Mouse (Mus musculus): ENCODE data around the gene Sox4. TPM values are rescaled to one million over a fixed set of nuclear protein-coding genes. Genes with fewer than 3 reads are reported as not detected.

The Sox4 gene
- polyA plus RNA-seq, 1 experiment from 2014 or later: 284 TPM

DNA sequence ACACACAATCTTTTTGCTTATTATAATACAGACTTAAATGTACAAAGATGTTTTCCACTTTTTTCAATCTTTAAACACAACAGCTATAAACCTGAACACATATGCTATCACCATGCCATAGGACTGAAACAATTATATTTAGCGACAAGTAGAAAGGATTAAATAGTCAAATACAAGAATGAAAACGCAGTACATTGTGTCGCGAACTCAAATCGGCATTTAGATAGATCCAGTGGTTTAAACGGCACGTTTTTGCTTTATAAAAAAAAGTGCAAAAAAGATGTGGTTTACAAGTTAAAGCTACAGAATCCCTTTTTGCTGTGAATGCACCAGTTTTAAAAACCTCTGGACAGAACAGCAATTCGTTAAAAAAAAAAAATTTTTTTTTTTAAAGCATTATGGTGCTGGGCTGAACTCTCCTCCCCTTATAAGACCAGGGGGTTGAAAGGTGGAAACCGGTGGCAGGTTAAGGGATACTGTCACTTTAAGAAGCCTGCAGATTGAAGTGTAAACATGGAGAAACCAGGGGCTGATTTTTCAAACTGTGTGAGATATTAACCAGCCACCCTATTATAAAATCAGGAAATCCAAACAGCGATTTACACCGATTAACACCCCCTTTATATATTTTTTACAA lies 4.1 kb downstream of the Sox4 start:
- WGBS: 1% methylated on average over 11 of the region's 11 CpGs
- H3K27ac ChIP-seq (ENCODE audit: low read depth, low read length): peak overlapping the region; percentile 90
- peak overlapping the region; percentile 77 for H3K9ac ChIP-seq (ENCODE audit: low read length)
- H3K4me3 ChIP-seq (ENCODE audit: low read depth, low read length): peak overlapping the region; percentile 100
- H3K9me3 ChIP-seq (replicated peaks; ENCODE audit: control insufficient read depth, low read length): no peaks in the 10 kb centered on the region
- ATAC-seq (no peak), DNase-seq (ENCODE audit: low spot score) (peak; percentile 67)
- no peaks in the 10 kb centered on the region for H3K27me3 ChIP-seq (replicated peaks; ENCODE audit: control insufficient read depth, insufficient read depth, low read length)
- H3K4me1 ChIP-seq (ENCODE audit: control insufficient read depth, insufficient read depth, low read length): peaks cover 13% of the 10 kb centered on the region
- H3K36me3 ChIP-seq (ENCODE audit: control insufficient read depth, insufficient read depth, low read length): peaks cover 23% of the 10 kb centered on the region
- H3K4me2 ChIP-seq (ENCODE audit: low read length): peak overlapping the region; percentile 86

DNA sequence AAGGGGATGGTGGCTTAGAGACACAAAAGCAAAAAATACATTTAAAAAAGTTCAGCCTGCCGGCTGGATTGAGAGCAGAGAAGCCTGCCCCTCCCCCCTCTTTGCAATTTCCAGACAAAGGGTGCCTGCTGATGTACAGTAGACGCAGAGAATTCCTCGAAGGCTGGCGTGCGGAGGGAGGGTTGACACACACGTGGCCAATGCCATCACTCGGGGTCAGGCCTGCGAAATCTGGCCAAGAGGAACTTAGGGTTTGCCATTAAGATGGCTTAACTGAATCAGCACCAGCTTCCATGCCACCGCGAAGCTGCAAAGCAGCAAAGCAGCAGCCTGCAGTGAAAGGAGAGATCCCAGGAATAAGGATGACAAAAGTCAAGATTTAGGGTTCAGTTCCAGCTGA lies 5.0 kb downstream of the Sox4 start:
- Histone ChIP-seq H3K9ac (ENCODE audit: low read length) (peak overlapping the region; percentile 77), H3K4me2 (ENCODE audit: low read length) (peak overlapping the region; percentile 86), H3K9me3 (replicated peaks; ENCODE audit: control insufficient read depth, low read length) (no peaks in the 10 kb centered on the region), H3K27ac (ENCODE audit: low read depth, low read length) (peak overlapping the region; percentile 90), H3K36me3 (ENCODE audit: control insufficient read depth, insufficient read depth, low read length) (peaks cover 23% of the 10 kb centered on the region), H3K27me3 (replicated peaks; ENCODE audit: control insufficient read depth, insufficient read depth, low read length) (no peaks in the 10 kb centered on the region), H3K4me1 (ENCODE audit: control insufficient read depth, insufficient read depth, low read length) (peaks cover 9% of the 10 kb centered on the region), H3K4me3 (ENCODE audit: low read depth, low read length) (peak overlapping the region; percentile 100)
- 1% methylated on average over 10 of the region's 10 CpGs for WGBS
- DNase-seq (ENCODE audit: low spot score) (peak; percentile 84), ATAC-seq (peak; percentile 19; the same call in 1 of the 2 replicates)

DNA sequence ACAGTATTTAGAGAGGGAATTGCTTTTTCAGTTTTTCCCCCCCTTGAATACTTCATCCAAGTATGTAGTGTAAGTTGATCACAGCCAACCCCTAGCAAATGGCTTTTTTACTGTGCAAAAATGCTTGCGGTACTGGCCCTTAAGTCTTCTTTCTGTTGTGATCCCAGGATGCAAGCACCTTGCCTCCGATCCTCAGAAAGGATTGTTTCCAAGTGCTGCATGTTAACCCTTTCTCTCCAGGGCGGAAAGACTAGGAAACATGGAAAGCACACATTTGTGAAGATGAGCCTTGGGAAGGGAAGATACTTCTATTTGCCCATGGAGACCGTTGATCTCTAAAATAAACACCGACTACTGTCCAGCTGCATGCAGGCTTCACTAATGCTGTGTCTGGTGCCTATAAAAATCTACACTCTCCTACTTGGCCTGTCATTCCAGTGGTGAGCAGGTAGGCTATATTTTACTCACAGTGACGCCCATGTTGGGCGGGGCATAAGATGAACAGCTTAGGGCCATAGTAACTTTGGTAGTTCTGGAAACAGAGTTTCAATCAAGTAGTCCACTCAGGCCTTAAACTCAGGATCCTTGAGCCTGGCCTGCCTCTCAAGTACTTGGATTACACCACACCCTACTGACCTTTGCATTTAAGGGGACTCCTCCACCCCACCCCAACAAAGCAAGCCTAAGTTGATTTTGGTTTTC lies 5.6 kb downstream of the Sox4 start:
- peak overlapping the region; percentile 90 for H3K27ac ChIP-seq (ENCODE audit: low read depth, low read length)
- H3K4me3 ChIP-seq (ENCODE audit: low read depth, low read length): peak overlapping the region; percentile 100
- peaks cover 9% of the 10 kb centered on the region for H3K4me1 ChIP-seq (ENCODE audit: control insufficient read depth, insufficient read depth, low read length)
- peak overlapping the region; percentile 86 for H3K4me2 ChIP-seq (ENCODE audit: low read length)
- peak; percentile 17 for ATAC-seq
- no peaks in the 10 kb centered on the region for H3K9me3 ChIP-seq (replicated peaks; ENCODE audit: control insufficient read depth, low read length)
- peak overlapping the region; percentile 77 for H3K9ac ChIP-seq (ENCODE audit: low read length)
- peaks cover 23% of the 10 kb centered on the region for H3K36me3 ChIP-seq (ENCODE audit: control insufficient read depth, insufficient read depth, low read length)
- DNase-seq (ENCODE audit: low spot score): peak; percentile 66
- 17% methylated on average over 7 of the region's 7 CpGs for WGBS
- H3K27me3 ChIP-seq (replicated peaks; ENCODE audit: control insufficient read depth, insufficient read depth, low read length): no peaks in the 10 kb centered on the region

DNA sequence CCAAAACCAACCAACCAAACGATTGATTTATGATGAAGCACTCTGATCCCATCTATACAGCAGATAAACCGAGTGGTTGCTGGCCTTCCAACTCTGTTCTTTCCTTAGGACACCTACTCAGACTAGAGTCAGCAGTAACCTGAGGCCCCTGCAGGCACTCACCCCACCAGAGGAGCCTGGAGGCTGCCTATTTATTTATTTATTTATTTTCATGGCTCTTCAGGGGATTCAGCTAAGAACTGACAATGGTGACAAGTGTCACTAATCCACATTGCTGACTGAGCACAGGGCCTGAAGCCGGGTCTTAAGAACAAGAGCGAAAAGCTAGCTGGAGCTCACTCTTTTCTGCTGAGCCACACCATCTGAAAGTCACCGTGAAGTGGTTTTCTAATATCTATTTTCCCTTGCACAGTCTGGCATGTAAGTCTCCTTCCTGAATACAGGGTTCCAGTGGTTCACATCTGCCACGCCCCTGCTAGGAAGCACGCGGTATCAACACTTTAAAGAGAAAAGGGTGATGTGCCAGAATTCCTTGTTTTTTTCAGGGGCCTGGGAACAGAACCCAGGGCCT lies 6.9 kb downstream of the Sox4 start:
- ATAC-seq: 0 out of 2 replicates have a peak, but pooled peaks have one; percentile 4
- Histone ChIP-seq H3K4me2 (ENCODE audit: low read length) (peak overlapping the region; percentile 86), H3K27ac (ENCODE audit: low read depth, low read length) (peak overlapping the region; percentile 90), H3K27me3 (replicated peaks; ENCODE audit: control insufficient read depth, insufficient read depth, low read length) (no peaks in the 10 kb centered on the region), H3K4me3 (ENCODE audit: low read depth, low read length) (no peak overlapping the region), H3K9ac (ENCODE audit: low read length) (peak overlapping the region; percentile 77; the same call in 1 of the 2 replicates), H3K9me3 (replicated peaks; ENCODE audit: control insufficient read depth, low read length) (no peaks in the 10 kb centered on the region), H3K4me1 (ENCODE audit: control insufficient read depth, insufficient read depth, low read length) (peaks cover 9% of the 10 kb centered on the region), H3K36me3 (ENCODE audit: control insufficient read depth, insufficient read depth, low read length) (peaks cover 17% of the 10 kb centered on the region)
- peak; percentile 53 for DNase-seq (ENCODE audit: low spot score)
- WGBS: 47% methylated on average over 8 of the region's 8 CpGs

DNA sequence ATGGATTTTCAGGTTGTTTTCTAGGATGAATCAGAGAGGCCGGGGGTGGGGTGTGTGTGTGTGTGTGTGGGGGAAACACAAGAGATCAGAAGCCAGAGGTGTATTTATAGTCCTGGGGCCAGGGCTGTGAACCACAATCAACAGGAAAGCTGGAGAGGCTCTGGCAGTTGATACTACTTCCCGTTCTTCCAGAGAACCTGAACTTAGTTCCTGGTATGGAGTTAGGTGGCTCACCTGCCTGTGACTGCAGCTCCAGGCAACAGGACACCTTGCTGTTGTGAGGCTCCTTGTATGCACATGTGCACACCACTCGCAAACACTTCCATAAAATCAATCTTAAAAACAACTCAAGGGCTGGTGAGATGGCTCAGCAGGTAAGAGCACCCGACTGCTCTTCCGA lies 7.8 kb downstream of the Sox4 start:
- Histone ChIP-seq H3K9ac (ENCODE audit: low read length) (no peak overlapping the region), H3K4me1 (ENCODE audit: control insufficient read depth, insufficient read depth, low read length) (peaks cover 9% of the 10 kb centered on the region), H3K36me3 (ENCODE audit: control insufficient read depth, insufficient read depth, low read length) (peaks cover 13% of the 10 kb centered on the region), H3K27me3 (replicated peaks; ENCODE audit: control insufficient read depth, insufficient read depth, low read length) (no peaks in the 10 kb centered on the region), H3K27ac (ENCODE audit: low read depth, low read length) (no peak overlapping the region), H3K9me3 (replicated peaks; ENCODE audit: control insufficient read depth, low read length) (no peaks in the 10 kb centered on the region), H3K4me3 (ENCODE audit: low read depth, low read length) (no peak overlapping the region), H3K4me2 (ENCODE audit: low read length) (no peak overlapping the region)
- 96% methylated on average over 5 of the region's 5 CpGs for WGBS
- DNase-seq (ENCODE audit: low spot score): no peak
- no peak for ATAC-seq

DNA sequence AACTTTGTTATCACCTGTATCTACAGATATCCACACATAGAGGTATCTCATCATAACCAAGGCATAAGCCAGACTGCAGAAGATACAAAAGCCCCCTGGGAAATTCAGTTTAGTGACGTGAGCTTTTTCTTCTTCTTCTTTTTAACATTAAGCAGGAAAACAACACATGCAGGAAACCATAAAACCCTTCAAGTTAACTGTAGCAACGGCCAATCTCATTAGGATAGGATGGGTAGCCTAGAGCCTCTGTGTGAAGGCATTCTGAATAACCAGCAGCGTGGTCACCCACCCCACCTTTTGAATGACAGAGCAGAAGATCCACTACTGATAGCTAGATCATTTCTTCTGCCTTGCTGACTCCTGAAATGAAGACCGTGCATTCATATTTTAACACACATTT lies 10.6 kb downstream of the Sox4 start:
- DNase-seq (ENCODE audit: low spot score) (no peak), ATAC-seq (no peak)
- Histone ChIP-seq H3K4me3 (ENCODE audit: low read depth, low read length) (no peak overlapping the region), H3K4me1 (ENCODE audit: control insufficient read depth, insufficient read depth, low read length) (peaks cover 4% of the 10 kb centered on the region), H3K36me3 (ENCODE audit: control insufficient read depth, insufficient read depth, low read length) (peaks cover 1% of the 10 kb centered on the region; the same call in 1 of the 2 replicates), H3K27me3 (replicated peaks; ENCODE audit: control insufficient read depth, insufficient read depth, low read length) (no peaks in the 10 kb centered on the region), H3K9ac (ENCODE audit: low read length) (no peak overlapping the region), H3K4me2 (ENCODE audit: low read length) (no peak overlapping the region), H3K27ac (ENCODE audit: low read depth, low read length) (no peak overlapping the region), H3K9me3 (replicated peaks; ENCODE audit: control insufficient read depth, low read length) (no peaks in the 10 kb centered on the region)
- WGBS: 67% methylated on average over 4 of the region's 4 CpGs

DNA sequence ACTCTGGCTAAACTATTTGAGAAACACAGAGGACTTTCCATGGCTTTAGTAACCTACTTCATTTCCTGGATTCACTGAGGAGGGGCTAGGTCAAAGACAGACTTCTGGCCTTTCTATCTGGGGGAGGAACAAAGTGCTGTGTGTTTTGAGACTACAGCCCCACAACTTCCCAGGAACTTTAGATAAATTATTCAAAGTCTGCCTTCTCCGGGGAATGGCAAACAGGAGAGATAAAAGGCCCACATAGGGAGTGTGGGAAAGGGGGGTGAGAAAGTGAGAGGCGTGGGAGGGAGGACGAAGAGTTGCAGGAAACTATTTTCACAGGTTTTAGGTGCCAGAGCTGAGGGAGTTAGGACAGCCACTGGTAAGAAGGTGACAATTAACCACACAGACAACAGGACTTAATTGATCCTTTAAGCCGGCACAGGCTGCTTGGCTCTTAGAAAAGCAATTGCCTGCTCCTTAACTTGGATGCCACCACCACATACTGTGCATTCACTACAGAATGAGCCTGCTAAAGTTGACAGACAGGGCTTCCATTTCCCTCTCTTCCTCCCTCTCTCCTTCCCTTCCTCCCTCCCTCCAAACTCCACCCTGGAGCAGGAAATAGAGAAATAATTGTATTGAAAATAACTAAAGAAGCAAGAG lies 11.4 kb downstream of the Sox4 start:
- H3K4me3 ChIP-seq (ENCODE audit: low read depth, low read length): no peak overlapping the region
- H3K4me1 ChIP-seq (ENCODE audit: control insufficient read depth, insufficient read depth, low read length): no peaks in the 10 kb centered on the region; the same call in 1 of the 2 replicates
- DNase-seq (ENCODE audit: low spot score): no peak
- peak; percentile 21; the same call in 1 of the 2 replicates for ATAC-seq
- 4% methylated on average over 4 of the region's 4 CpGs for WGBS
- H3K9me3 ChIP-seq (replicated peaks; ENCODE audit: control insufficient read depth, low read length): no peaks in the 10 kb centered on the region
- no peaks in the 10 kb centered on the region for H3K36me3 ChIP-seq (ENCODE audit: control insufficient read depth, insufficient read depth, low read length)
- no peaks in the 10 kb centered on the region for H3K27me3 ChIP-seq (replicated peaks; ENCODE audit: control insufficient read depth, insufficient read depth, low read length)
- H3K27ac ChIP-seq (ENCODE audit: low read depth, low read length): no peak overlapping the region
- H3K4me2 ChIP-seq (ENCODE audit: low read length): no peak overlapping the region
- H3K9ac ChIP-seq (ENCODE audit: low read length): no peak overlapping the region

DNA sequence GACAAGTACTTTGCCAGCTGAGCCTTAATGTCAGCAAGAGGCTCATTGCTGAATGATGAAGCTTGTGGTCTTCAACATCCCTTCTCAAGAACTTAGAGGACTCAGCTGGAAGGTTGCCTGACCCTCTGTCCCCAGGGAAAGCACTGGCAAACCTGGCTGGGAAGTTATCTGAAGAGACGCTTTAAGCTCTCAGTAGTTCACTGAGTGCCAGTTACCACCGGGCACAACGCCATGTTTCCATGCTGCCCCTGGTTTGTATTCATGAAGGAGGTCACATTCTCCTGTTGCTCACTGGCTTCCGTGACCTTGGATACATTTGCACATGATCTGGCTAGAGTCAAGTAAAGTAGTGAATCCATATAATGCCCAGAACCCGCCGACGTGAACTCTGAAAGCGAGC lies 20.1 kb downstream of the Sox4 start:
- Histone ChIP-seq H3K9me3 (replicated peaks; ENCODE audit: control insufficient read depth, low read length) (no peaks in the 10 kb centered on the region), H3K36me3 (ENCODE audit: control insufficient read depth, insufficient read depth, low read length) (no peaks in the 10 kb centered on the region), H3K4me2 (ENCODE audit: low read length) (no peak overlapping the region), H3K9ac (ENCODE audit: low read length) (no peak overlapping the region), H3K4me3 (ENCODE audit: low read depth, low read length) (no peak overlapping the region), H3K27me3 (replicated peaks; ENCODE audit: control insufficient read depth, insufficient read depth, low read length) (no peaks in the 10 kb centered on the region), H3K4me1 (ENCODE audit: control insufficient read depth, insufficient read depth, low read length) (peaks cover 6% of the 10 kb centered on the region; the same call in 1 of the 2 replicates), H3K27ac (ENCODE audit: low read depth, low read length) (no peak overlapping the region)
- DNase-seq (ENCODE audit: low spot score): no peak
- WGBS: 90% methylated on average over 8 of the region's 8 CpGs
- ATAC-seq: no peak

Data from forebrain, embryonic 14.5 days (tissue).